Mouse (Mus musculus) megakaryocyte, embryonic 14.5 days (primary cell): ENCODE data around the gene Ltbp2.

Experiments used
- FLI1 ChIP-seq: IDR thresholded peaks from 2 replicates; pipeline ENCODE4 v1.6.1; 2012; ENCODE audit warnings: low read length, inconsistent platforms, mixed read lengths
- GATA1 ChIP-seq: IDR thresholded peaks from 3 replicates; pipeline ENCODE4 v1.6.1; 2012; ENCODE audit warnings: mixed read lengths, low read length, inconsistent platforms, borderline replicate concordance

DNA sequence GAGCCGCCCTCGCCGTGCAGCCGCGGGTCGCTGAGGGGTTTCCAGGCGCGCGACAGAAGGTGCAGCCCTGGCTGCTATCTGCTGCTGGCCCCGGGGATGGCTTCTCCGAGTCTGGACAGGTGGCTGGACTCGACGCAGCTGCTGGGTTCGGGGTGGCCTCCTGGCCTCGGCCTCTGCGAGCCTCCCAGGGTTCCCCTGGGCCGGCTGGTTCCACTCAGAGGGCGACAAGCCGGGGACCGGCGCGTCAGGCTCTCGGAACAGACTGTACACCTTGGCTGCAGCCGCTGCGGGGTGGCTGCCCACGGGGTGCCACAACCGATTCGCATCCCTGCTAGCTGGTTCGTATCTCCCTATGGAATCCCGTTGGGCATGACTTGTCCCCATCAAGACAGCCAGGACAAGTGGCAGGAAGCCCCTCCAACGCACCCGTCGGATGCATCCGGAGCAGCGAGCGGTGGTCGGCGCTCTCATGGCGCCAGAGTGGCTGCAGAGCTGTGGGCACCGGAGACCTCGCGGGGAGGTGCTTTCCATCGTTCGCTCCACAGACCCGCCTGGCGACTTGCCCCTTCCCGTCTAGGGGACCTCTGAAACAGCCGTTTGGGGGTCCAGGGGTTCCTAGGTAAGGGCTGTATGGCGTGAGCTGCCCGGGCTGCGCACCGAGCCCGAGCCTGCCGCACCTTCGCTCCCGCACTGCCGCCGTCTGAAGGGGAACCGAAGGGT lies 411 bp downstream of the Ltbp2 start:
- no peak for TF ChIP-seq GATA1
- TF ChIP-seq FLI1, result no peak
